Mouse (Mus musculus): ENCODE measurements around the gene Cyp2j12.
"Not testable (repeated sequence)": the region's sequence is repeated elsewhere in the genome, so short reads cannot be mapped to it uniquely, and the experiment has no call there.

The Cyp2j12 gene

GRCm38 (mm10) chr4:96140732-96141467 lies at the start of gene Cyp2j12:
TSS of gene Cyp2j12 (minus strand) at chr4:96141152.
- no peak for DNase-seq (ENCODE audit: low read depth, low spot score)

- DNase-seq (ENCODE audit: low read depth, low spot score): not testable (repeated sequence)
Measured at GRCm38 (mm10) chr4:96189321-96189720, 48.4 kb upstream of the Cyp2j12 start.

GRCm38 (mm10) chr4:96188671-96189070 lies 47.7 kb upstream of the Cyp2j12 start:
- not testable (repeated sequence) for DNase-seq (ENCODE audit: low read depth, low spot score)

DNA sequence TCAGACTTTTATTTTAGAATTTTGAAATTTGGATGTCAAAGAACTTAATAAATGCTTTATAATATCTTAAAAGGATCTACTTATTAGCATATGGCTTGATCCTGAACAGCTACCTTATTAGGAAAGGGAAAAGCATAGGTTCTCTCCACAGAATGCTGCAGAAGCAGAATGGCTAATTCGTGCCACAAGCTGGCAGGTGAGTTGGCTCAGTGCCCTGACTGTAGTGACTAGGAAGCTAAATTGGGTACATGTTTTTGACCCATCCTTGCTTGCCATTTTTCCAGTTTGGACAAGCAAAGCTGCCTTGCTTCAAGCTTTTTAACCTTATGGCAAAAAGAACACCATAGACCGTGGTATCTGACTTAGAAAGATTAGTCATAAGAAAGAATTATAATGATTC lies 47.2 kb upstream of the Cyp2j12 start:
- DNase-seq (ENCODE audit: low read depth, low spot score): not testable (repeated sequence)

DNA sequence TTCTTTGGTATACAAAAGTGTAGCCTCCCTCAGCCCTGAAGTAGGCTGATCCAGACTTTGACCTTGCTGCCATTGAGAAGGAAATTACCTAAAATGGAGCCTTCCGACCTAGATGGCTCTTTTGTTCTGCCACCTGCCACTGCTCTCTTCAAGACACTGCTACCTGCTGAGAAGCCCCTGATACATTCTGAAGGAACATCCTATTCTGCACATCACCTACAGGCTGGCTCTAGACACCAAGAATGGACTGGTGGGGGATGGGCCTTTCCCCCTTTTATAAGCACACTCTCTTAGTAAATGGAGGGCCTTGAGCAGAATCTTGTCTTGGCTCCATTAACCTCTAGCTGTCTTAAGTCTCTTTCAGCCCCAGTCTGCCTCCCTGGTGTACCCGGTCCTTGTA lies 43.8 kb upstream of the Cyp2j12 start:
- not testable (repeated sequence) for DNase-seq (ENCODE audit: low read depth, low spot score)

GRCm38 (mm10) chr4:96162839-96163238 lies 21.9 kb upstream of the Cyp2j12 start:
- no peak for DNase-seq (ENCODE audit: low read depth, low spot score)

- DNase-seq (ENCODE audit: low read depth, low spot score): no peak
Measured at GRCm38 (mm10) chr4:96161575-96161974, 20.6 kb upstream of the Cyp2j12 start.

GRCm38 (mm10) chr4:96139226-96139625 lies 1.7 kb downstream of the Cyp2j12 start:
- no peak for DNase-seq (ENCODE audit: low read depth, low spot score)

- DNase-seq (ENCODE audit: low read depth, low spot score): no peak
Measured at GRCm38 (mm10) chr4:96134246-96134645, 6.7 kb downstream of the Cyp2j12 start.

GRCm38 (mm10) chr4:96096841-96097240 lies 44.1 kb downstream of the Cyp2j12 start:
- DNase-seq (ENCODE audit: low read depth, low spot score): no peak

DNA sequence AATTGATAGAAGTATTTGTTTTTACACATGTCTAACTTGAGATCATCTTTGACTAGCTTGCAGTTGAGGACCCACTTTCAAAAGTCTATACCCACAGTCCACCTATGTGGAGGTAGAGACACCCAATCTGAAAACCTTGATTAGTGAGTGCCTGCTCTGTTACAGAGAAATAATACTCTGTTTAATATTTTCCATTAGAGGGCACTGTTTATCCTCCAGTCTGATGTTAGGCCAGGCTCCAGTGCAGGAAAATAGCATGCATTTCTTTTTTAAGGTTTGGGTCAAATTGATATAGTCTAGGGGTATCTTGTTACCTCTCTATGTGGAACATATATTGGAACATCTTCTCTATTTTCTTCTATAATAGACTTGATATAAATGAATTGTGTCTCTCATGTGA lies 49.1 kb downstream of the Cyp2j12 start:
- no peak for DNase-seq (ENCODE audit: low read depth, low spot score)

GRCm38 (mm10) chr4:96089356-96090048 lies 51.5 kb downstream of the Cyp2j12 start:
- not testable (repeated sequence) for DNase-seq (ENCODE audit: low read depth, low spot score)

- DNase-seq (ENCODE audit: low read depth, low spot score): no peak
Measured at GRCm38 (mm10) chr4:96078308-96078707, 62.6 kb downstream of the Cyp2j12 start.

DNA sequence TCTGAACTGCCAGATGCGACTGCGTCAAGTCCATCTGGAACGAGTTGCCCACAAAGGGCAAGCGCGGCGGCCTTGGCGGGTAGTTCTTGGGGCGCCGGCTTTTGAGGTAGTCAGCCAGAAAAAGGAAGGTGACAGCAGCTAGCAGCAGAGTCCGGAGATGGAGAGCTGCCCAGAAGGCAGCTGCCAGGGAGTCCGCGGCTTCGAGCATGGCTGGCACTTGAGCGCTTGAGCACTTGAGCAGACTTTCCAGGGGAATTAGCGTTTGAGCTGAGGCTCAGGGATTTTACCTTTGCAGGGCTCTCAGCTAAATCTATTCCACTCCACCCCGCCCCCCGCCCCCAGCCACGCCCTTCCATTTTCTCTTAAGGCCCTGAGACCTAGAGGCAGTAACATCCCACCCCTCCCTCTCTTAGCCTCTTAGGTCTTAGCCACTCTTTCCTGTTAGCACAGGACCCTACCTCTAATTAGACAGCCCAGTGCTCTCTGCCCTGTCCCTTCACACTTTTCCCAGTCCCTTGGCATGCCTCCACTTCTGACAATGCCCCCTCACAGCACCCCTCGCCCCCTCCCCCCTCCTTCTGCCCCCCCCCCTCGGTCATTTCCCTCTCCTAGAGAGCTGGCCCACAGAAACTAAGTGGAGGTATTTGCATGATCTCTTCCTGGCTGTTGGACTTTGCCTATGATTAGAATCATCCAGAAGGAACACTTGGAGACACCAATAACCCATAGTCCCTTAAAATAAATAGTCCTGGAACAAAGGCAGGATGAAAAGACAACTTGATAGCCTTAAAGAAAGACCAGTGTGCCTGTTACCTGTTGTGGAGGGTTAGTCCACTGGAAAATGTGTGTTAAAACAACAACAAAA lies 63.5 kb downstream of the Cyp2j12 start, which contains the start of gene Cyp2j13:
Gene Cyp2j13, minus strand, starts transcription at position 286 of the 865 bp plus-strand sequence.
- peak; percentile 1 for DNase-seq (ENCODE audit: low read depth, low spot score)

DNA sequence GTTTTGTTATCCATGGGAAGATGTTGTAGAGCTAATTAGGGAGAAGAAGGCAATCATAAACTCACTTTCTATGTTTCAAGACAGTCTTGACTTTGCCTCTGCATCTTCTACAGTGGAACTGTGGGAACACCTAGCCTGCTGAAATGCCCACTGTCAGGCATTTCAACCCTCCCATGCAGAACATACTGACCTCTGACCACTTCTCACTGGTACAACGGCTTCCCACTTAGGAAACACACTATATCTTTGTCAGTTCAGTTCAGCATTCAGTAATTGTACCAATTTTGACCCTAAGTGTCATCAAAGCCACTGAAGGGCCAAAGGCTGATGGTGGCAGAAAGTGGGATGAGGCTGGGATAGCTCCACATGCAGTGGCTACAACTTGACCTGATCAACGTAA lies 78.9 kb downstream of the Cyp2j12 start:
- DNase-seq (ENCODE audit: low read depth, low spot score): no peak

- no peak for DNase-seq (ENCODE audit: low read depth, low spot score)
Measured at GRCm38 (mm10) chr4:96060106-96060505, 80.8 kb downstream of the Cyp2j12 start.
